Mouse (Mus musculus) adrenal gland, postnatal 36 days (tissue): ENCODE measurements at regions not wholly inside any gene's neighbourhood (a gene's known extent, or its start where the extent isn't known, plus 50 kb on each side); places are given as distances from the start of the nearest gene placed in this dataset.
A peak's percentile ranks its signal among the peaks of the same experiment; 100 is the strongest.
"Not testable (repeated sequence)": the region's sequence is repeated elsewhere in the genome, so short reads cannot be mapped to it uniquely, and the experiment has no call there.

Experiments used
- DNase-seq, 2 experiments: peaks; one replicate each; pipeline ENCODE4 v3.0.0; 2021; ENCODE audit warnings: mixed read lengths in 1 of 2

DNA sequence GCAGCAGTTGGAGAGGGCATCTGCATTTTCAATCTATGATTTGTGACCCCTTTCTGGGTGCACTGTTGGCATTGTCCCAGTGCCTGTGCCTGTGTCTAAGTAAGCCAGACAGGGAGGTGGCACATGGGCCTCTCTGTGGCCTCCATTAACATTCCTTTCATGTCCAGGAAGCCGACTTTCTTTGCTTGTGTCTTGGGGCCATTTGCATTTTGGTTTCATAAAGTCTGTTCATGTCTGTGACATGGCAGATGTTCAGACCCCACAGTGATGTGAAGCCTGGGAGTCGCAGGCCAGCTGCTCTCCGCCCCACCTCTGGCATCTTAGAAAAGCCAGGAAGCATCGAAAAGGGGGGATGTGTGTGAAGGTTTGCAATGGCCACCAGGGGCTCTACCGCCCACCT, 153.1 kb downstream of the Kif26a start:
- no peak for DNase-seq

DNA sequence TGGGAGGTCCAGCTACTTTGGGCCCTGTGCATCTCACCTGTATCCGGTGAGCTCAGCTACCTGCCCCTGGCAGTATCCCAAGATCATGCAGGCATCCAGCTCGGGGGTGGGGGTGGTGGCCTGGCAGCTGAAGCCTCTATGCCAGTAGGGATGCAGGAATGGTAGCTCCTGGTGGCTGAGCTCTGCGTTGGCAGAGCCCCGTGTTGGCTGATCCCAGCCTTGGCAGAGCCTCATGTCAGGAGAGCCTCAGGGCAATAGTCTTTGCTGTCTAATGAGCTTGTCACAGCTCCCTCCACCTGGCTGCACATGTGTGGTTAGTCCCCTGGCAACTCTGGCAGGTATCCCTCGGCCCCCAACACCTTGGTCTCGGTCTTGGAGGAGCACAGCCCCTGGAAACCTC, 153.6 kb downstream of the Kif26a start:
- no peak for DNase-seq

DNA sequence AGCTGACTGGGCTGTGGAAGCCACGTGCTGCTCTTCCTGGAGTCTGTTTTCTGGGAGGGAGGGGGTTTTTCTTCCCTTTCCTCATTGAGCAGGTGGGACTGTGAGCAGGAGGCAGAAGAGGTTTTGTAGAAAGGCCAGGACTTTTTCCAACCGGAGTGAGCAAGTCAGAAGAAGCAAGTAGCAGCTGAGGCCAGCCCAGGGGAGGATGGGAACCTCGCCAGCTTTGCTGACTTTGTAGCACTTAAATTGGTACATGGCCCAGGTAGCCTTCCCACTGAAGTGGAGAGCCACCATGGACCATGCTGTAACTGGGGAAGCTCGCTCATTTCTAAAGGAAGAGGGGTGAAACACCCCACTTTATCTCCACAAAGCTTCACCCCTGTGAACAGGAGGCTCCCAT, 154.1 kb downstream of the Kif26a start:
- no peak for DNase-seq

GRCm38 (mm10) chr12:112301411-112301891, 155.4 kb downstream of the Kif26a start:
- peak in 1 of 2 experiments; percentile 18 for DNase-seq

GRCm38 (mm10) chr12:112301929-112302328, 155.9 kb downstream of the Kif26a start:
- DNase-seq: no peak

DNA sequence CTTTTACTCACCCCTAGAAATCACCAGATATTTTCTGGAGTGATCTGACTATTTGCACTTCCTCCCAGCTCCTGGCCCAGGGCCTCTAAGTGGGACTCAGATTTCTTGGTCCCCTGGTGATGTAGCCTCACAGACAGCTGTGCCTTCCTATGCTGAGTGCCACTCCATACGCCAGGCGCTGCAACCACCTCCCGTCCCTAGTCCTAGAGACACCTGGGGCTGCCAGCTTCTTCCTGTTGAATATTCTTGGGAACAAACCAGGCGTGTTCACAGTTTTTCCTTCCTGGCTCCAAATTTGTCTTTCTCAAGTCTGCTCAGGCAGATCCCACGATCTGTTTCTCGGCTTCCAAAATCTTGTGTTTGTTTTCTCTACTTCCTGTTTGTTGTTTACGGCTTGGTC, 160.2 kb downstream of the Kif26a start:
- DNase-seq: no peak

DNA sequence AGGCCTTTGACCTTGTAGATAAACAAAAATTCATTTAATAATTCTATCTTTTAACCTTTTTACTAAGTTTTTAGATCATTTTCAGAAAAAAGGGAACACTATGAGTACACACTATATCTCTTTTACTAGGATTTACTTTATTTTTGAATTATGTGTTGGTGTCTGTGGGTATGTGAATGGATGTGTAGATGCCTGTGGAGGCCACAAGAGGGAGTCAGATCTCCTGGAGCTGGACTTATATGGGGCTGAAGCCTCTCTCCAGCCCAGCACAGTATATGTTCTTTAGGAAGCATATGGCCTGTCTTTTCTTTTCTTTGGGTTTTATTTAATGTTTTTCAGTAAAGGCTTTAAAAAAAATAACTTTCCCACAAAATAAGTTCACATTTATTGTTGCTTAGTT, 162.0 kb downstream of the Kif26a start:
- no peak for DNase-seq

DNA sequence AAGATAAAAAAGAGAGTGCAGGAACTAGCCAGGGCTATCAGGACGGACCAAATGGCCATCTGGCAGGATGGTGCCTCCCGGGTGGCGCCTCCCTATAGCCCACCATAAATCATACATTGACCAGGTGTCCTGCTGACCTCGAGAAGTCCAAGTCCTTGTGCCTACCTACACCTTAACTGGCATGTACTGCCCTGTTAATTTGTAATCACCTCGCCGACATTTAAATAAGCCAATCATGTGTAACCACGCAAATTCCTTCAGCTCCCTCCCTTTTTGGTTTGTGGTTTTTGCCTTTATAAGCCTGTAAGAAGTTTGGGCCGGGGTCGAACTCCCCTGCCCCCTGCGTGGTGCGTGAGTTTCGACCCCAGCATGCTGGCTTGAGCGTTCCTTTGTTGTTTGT, 163.1 kb downstream of the Kif26a start:
- DNase-seq: not testable (repeated sequence)

DNA sequence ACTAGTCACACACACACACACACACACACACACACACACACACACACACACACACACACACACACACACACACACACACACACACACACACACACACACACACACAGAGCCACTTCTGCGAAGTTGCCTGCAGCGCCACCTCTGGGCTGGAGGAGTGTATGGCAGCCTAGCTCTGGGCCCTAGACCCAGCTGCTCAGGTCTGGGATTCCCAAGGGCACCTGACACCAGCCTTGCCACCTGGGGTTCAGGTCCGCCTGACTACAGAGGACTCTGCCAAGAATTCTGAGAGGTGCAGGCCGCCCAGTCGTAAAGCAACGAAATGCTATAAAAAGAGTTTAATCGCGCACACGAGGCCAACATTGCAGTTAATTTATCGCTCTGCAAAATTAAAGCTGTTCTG, 163.8 kb downstream of the Kif26a start:
- no peak for DNase-seq

GRCm38 (mm10) chr12:112310661-112311060, 164.7 kb downstream of the Kif26a start:
- DNase-seq: no peak

- DNase-seq: no peak
Observed at GRCm38 (mm10) chr12:112314781-112315180, 168.8 kb downstream of the Kif26a start.

- DNase-seq: no peak
Observed at GRCm38 (mm10) chr12:112317191-112317590, 171.2 kb downstream of the Kif26a start.

DNA sequence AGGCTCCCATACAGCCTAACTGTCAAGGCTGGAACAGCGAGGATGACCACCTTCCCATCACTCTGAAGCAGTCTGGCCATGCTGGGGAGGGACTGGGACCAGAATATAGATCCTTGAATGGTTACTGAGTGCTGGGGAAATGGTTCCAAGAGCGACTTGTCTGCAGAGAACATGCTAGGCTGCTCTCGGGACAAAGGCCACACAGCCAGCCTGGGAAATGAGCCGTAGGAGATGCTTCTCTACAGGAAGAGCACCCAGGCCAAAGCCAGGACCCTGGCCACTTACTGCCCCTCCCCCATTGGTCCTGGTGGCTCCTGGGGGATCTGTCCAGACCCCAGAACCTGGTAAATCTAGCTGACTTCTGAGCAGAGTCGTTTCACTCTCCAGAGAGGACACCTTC, 170.8 kb upstream of the A530016L24Rik start:
- no peak for DNase-seq

GRCm38 (mm10) chr12:112322196-112322595, 167.1 kb upstream of the A530016L24Rik start:
- no peak for DNase-seq

GRCm38 (mm10) chr12:112327411-112327810, 161.8 kb upstream of the A530016L24Rik start:
- peak; percentile 53 to 59 for DNase-seq

GRCm38 (mm10) chr12:112328809-112329575, 160.3 kb upstream of the A530016L24Rik start:
- no peak for DNase-seq

DNA sequence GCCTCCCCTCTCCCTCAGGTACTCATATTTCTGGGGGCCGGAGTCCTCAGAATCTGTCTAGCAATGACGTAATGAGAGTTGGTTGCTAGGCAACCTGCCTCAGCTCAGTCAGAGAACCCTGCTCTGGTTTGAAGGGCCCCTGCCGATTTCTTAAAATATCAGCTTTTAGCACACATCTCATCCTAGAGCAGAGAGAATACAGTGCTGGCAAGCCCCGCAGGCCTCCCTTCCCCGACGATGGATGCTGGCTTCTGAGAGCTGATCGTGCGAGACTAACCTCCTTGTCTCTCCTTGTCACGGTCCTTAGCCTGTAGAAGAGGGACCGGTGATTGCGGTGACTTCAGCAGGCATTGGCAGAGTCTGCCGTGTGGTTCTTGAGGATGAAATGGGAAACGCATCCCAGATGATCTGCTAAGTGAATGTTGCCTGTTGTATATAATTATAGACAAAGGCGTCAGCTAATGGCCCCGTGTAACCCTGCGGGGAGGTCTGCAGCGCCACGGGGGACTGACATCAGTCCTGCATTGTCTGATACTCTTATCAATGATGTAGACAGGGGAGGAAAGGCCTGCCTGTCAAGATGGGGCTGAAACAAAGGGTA, 159.4 kb upstream of the A530016L24Rik start:
- DNase-seq: no peak

DNA sequence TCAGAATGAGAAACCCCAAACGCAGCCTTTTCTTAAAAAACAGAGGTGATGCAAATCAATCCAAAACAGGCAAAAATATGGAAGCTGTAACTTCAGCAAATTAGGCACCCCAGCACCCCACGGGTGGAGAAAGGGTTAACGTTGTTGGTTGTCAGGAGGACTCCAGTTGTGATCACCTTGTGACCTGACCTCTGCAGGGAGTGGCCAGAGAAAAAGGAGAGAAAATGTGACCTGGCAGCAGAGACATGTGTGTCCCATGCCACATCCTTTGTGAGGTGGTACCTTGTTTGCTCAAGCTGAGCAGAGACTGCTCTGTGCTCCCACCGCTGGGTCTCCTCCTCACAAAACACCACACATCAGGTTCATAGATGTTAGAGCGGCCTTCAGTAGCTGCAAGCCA, 158.7 kb upstream of the A530016L24Rik start:
- DNase-seq: no peak

DNA sequence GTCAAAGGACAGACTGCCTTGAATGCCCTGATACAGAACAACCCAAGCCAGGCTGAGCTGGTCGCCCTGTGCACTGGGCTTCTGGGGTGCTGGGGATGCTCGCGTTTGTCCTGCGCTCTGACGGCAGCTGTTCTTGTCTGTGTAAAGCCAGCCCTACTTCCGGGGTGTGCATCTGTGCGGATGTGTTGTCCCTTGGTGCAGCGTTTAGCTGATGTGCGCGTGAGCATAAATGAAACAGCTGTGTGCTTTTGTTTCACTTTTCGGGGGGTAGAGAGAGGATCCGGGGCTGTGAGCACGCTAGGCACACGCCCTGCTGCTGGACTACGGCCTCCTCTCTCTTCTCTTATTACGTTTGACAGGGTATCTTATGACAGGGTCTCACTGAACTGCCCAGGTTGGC, 158.2 kb upstream of the A530016L24Rik start:
- no peak for DNase-seq

- no peak for DNase-seq
Observed at GRCm38 (mm10) chr12:112333125-112334079, 155.8 kb upstream of the A530016L24Rik start.

DNA sequence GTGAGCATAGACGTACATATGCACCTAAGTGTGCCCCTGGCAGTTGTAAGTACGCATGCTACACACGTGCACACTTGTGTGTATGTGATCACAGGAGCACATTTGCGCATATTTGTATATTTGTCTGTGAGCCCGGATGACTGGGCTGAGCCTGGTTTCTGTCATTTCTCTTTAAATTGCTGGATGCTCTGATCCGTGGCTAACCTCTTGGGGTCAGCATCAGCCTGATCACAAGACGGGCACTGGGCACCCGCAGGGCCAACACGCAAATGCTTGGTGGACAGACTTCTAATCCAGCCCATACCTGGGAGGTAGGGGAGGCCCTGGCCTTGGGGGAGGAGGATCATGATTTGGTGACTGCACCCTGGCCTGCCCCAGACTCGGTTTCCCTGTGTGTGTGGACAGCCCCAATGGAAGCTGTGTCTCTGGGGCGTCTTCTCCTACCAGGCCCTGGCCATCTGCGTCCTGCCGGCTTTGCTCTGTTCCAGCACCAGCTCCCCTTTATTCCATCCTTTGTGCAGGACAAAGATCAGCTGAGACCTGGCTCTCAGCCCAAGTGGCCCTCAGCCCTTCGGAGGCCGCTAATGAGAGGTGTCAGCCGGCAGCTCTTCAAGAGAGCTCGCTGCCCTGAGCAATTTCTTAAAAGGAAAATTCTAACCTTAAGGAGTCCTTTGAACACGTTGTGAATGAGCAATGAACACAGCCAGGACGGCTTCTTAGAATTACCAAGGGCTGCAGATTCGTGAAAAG, 155.0 kb upstream of the A530016L24Rik start:
- DNase-seq: no peak

DNA sequence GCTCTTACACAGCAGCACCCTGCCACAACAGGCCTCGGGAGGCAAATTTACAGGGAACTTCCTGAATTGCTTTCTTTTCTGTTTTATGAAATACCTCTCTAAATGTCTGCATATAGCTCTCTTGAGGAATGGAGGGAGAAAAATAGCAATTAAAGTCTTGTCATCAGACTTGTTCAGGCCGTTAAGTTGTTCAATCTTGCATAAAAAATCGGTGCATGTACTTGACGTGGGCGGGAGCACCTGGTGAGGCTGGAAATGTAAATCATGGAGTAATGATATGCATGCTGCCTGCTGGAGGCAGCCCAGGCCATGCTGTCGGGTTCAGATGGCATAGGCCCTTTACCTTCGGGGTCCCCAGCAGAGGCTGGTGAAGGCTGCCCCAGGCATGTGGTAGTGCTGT, 153.6 kb upstream of the A530016L24Rik start:
- DNase-seq: no peak
